Mouse (Mus musculus) gastrocnemius, adult 8-10 months (tissue): Measurements from ENCODE around the gene Gna15. TPM values are rescaled to one million over a fixed set of nuclear protein-coding genes. Genes with fewer than 3 reads are reported as not detected.

Source experiments
- DNase-seq, 2 experiments: peaks; one replicate each; pipeline ENCODE4 v3.0.0; 2022; ENCODE audit warnings: low spot score in 2 of 2
- total RNA-seq, 4 experiments: library from RNA; stranded (reverse); gene quantifications; 2 replicates each; pipeline ENCODE4 v1.2.4; 2022

Gene Gna15
- total RNA-seq, 4 experiments from 2014 or later = 0.19 to 0.80 (median 0.24) TPM

DNA sequence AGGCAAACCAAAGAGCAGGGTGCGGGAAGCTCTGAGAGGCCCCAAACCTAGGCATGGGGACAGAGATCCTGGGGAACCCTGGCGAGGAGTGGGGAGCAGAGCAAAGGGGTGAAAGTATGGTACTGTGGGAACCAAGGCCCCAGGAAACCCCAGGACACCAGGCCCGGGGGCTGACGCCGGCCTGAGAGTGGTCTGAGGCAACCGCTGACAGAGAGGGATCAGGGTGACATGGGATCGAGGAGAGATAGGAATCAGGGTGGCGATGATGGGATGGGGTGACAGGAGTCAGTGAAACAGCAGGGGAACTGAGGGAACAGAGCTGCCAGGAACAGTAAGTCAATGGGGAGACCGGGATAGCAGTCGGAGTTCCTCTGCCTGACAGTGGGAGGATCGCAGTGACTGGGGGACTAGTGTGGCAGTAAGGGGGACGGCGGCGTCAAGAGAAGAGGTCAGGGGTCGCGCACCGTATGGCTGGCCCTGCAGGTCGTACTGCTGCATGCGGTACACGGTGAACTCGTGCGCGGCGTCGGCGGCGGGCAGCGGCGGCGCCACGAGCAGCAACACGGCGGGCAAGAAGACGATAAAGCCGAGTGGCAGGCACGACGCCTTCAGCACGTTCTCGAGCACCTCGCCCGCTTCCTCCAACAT, 28.3 kb downstream of the Gna15 start:
- DNase-seq = no peak

DNA sequence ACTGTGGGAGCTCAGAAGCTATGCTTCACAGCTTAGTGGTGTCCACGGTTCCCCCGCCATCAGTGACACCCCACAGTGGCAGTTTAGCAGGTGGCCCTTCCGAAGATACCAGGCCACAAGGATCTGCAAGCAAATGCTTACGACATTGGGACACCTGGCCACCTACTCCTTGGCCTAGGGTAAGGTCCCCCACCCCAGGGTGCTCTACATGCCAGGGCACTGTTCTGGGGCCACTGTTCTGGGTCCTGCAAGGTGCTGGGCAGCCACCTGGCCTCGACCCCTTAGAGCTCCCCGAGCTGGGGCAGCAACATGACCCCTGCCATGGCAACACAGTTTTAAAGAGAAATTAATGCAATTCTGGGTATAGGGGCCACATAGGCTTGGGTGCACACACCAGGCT, 28.9 kb downstream of the Gna15 start:
- no peak for DNase-seq

DNA sequence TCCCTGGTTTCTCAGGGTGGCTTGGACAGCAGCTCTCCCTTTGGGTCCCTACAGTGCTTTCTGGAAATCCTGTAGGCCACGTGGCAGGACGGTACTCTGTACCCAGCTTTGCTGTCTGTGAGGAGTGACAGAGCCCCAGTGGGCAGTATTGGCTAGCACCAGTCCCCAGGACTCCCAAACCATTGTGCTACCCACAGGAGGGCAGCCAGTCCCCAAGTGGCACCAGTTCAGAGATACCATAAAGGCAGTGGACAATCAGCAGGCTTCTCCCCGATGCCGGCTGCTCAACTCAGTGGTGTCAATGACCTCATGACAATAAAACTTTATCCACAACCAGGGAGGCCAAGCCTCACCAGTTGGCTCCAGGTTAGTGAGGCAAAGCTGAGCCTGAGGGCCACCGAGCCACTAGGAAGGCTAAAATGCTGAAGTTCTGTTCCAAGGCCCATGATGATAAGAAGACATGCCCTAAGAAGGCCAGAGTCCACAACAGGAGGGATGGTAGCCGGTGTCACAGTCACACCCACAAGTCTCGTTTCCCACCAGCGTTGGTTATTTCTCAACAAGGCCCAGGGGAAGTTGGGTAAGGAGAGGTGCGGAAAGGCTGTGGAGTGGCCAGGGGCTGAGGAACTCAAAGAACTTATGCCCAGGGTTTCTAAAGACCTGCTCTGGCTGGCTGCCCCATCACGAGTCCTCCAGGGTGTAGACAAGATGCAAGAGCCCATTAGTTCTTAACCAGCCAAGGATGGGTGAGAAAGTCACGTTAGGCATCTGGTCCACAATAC, 29.6 kb downstream of the Gna15 start:
- DNase-seq = no peak

DNA sequence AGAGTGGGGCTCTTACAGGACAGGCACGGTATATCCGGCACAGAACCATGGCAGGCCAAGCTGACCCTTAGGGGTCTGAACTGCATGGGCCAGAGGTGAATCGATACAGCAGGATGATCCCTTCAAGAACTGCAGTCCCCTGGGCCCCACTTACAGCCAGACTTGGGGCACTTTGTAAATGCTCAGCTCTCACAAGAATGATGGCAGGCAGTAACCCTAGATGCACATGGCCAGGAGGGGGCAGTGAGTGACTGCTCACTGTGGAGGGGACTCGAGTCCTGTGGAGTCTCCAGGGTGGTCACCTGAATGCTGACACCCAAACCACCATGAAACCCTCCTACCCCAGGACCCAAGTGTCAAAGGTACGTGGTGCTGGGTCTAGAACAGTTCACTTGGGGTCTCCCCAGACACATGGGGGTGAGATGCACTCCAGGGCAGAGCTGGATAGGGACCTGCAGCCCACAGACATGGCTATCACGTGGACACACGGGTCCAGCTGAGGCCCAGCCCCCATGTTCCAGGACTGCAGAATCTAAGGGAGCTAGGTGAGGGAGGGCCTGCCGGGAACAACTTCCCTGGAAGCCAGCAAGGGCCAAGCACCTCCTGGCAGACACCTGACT, 30.3 kb downstream of the Gna15 start:
- DNase-seq = no peak

DNA sequence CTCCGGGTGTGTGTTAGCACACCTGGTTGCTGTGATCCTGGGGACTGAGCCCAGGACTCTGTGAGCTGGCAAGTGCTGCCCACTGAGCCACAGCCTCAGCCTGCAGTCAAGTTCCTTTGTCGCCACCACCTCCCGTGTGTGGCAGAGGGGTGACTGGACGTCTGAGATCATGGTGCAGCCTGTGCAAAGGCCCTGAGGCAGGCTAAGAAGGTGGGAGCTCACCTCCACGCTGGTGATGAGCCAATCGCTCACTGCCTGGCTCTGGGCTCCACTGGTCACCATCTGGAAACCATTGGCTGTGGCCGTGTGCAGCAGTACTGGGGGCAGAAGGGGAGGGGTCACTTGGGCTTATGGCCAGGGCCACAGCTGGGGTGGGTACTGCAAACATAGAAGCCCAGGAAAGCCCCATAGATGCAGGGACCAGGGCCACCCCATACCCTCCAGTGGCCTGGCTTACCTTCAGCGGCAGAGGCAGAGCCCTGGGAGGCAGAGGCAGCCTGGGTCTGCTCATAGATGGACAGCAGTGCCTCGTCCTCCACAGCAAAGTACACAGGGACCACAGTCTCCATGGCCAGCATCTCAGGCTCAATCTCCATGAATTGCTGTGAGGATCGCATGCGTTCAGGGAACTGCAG, 31.3 kb downstream of the Gna15 start:
- DNase-seq = no peak

DNA sequence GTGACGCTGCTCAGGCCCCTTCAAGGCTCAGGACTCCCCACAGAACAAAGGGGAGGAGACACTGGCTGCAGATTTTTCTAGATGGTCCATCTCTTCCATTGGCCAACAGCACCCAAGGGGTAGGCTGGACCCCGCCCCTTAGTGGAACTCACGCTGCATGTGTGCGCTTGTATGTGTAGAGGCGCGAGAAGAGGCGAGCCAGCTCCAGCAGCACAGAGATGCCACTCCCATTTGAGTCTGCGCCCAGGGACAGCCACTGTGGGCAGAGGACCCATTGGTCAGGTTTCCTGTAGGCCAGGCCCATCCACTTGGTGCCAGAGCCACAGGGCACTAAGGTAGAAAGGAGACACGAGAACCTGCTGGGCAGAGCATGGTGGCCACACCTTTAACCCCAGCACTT, 33.0 kb downstream of the Gna15 start:
- DNase-seq = no peak

DNA sequence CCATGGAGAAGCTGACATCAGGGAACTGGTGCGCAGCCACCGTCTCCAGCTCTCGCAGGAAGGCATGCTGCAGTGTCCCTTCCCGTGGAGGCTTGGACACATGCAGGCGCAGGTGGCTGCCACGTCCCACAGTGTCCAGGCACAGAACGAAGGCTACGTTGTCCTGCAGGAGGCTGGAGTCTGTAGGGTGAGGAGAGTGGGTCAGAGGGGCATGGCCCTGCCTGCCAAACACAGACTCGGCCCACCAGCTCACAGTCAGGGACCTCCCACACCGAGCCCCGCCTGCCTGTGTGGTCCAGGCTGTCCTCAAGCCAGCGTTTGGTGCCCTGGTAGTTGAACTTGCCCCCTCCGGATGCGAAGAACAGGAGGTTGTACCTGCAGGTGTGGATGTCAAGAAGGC, 34.1 kb downstream of the Gna15 start:
- DNase-seq = no peak

DNA sequence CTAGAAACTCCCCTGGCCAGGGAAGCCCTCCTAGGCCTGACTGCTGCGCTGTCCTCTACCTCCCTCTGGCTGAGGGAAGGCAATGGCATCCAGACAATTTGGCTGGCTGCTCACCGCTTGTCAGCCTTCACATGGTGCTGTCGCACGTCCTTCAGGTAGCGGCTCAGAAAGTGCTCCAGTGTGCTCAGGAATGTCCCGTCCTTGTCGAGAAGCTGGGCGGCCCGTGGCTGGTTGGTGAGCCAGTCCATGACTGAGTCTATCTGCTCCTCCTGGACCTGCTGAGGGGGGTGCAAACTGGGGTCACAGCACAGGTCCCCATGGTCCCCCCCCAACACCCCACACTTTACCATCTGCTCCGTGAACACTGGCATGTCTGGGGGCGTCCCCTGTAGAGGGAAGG, 35.9 kb downstream of the Gna15 start:
- DNase-seq = no peak

DNA sequence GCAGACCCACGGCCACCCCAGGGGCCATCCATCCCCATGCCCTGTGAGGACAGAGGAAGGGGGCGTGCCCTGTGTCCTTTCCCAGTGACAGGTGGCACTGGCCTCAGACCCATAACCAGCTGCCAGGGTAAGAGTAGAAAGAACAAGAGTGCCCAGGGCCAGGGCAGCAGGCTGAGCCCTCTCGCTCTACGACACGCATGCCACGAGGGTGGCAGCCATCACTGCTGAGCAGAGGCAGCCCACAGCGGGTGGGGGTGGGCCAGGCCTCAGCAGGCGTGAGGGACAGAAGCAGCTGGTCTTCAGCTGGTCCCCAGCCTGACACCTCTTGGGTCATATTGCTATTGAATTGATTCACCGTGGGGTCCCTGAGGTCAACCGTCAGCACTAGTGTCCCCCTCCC, 37.5 kb downstream of the Gna15 start:
- no peak for DNase-seq

DNA sequence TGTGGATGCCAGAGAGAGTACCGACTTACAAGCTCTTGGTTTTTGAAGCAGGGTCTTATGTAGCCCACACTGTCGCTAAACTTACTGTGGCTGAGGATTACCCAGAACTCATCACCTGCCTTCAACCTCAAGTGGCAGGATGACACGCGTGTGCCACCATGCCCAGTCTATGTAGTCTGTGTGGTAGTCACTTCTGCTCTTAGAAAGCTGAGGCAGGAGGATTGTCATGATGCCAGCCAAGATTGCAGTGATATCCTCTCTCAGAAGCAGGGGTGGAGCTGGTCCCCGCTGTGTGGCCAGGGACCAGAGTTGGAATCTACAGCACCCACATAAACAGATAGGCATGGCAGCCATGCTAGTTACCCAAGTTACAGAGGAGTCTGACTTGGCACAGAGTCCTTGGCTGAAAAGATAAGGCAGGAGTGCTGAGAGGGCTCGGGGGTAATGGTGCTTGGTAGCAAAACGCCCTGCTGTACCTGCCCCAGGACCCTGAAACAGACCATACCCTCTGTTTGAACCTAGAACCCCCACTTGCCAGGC, 38.5 kb downstream of the Gna15 start:
- no peak for DNase-seq

DNA sequence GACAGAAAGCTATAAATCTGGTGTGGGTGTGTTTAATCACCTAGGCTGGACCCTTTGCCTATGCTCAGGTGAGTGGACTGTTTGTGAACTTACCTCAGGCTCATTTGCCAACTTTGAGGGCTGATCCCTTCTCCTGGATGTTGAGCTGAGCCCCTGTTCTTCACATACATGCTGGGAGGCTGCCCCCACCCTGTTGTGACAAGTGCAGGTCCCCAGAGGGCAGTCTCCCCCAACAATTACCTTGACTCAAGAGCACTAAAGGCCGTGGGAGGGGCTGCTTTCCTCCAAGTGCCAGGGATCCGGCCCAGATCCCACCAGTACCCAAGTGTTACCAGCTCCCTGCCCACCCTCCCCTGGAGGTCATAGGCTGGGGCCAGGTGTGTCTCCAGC, 39.0 kb downstream of the Gna15 start:
- no peak for DNase-seq

DNA sequence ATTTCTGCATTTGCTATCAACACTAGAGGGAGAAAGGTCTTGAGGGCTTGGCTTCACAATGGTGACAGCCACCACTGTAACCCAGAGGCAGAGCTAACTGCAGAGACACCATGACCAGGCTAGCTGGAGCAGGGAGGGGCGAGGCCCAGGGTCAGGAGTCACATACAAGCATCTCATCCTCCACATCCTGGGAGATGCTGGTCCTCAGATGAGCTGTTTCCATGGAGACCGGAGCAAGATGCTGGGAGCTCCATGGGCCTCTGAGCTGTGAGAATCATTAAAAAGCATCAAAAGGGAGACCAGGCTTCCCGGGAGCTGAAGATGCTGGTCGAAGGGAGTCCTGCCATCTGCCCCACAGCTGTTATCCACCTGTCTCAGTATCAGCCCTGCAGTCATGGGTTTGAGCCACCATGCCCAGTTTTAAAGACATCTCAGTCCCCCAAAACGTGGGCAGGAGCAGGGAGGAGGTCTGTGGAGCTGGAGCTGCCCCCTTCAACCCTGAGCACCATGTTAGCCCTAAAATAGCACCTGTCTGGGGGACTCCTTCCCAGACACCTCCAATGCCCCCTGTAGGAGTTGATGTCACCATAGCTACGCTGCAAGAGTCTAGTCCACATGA, 39.5 kb downstream of the Gna15 start:
- DNase-seq = no peak

DNA sequence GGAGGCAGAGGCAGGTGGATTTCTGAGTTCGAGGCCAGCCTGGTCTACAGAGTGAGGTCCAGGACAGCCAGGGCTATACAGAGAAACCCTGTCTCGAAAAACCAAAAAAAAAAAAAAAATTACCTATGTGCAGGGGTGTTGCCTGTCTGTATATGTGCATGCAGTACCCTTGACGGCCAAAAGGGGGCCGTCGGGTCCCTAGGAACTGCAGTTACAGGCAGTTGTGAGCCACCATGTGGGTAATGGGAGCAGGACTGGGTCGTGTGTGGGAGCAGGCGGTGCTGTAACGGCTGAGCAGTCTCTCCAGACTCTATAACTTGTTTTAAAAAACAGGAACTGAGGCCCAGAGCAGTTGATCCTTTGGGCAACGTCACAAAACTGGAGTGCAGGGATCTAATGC, 40.0 kb downstream of the Gna15 start:
- no peak for DNase-seq

DNA sequence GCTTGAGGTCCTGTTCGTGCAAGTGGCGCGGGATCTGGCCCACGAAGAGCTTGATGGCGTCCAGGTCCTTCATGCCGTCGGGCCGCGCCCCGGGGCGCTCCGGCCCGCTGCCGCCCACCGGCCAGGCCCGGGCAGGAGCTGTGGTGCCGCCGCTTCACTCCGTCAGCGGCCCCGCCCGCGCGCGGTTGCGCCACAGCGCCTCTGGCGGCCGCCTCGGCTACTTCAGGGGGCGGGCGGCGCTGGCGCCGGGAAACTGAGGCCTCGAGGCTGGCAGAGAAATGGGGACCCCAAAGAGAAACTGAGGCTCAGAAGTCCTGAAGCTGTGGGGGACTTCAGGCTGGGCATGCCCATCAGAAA, 41.5 kb downstream of the Gna15 start, which contains the start of gene Celf5:
TSS of gene Celf5 (minus strand) at position 177 of the 357 bp plus-strand sequence.
- DNase-seq = no peak

DNA sequence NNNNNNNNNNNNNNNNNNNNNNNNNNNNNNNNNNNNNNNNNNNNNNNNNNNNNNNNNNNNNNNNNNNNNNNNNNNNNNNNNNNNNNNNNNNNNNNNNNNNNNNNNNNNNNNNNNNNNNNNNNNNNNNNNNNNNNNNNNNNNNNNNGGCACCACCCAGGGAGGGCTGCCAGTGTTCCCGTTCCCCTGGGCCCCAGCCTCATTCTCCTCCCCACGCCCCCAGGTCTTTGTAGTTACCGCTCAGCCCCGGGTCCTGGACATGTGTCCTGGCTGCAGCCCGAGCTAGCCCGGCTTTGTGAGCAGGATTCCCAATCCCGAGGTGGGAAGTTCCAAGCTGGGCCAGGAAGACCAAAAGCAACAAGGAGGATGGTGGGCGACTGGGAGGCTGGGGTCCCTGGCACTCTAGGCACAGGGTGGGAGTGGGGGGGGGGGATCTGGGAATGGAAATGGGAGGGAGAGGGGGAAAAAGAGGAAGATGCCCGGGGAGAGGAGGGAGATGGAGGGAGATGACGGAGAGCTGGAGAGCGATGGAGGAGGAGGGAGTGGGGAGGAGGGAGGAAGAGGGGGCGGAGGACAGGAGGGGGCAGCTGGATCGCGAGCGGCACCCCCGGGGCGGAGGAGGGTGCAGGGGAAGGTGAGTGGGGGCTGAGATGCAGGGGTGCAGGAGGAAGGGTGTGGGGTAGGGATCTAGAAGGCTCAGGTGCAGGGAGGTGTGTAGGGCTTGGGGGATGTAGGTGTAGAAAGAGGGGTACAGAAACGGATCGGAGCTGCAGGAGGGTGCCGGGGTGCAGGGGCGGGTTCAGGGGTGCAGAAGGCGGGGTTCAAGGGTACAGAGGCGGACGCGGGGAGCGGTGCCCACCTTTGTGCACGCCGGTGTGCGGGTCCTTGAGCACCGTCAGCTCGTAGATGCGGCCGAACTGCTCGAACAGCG, 42.2 kb downstream of the Gna15 start:
- DNase-seq = no peak

DNA sequence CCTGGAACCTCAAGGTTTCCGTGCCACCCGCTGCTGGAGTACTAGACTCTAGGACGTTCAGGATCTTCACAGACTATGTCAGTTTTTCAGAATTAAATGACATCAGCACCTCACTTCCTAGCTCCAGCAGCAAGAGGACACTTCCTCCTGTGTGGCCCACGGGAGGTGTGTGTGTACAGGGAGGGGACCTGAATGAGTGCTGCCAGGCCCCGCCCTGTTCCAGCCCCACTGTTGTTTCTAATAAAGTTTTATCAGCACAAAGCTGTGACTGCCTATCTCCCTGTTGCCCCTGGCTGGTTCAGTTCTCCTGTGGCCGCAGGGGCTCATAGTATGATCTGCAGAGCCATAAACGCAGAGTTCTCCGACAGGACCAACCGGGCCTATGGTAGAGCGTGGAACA, 49.6 kb downstream of the Gna15 start:
- DNase-seq = no peak

DNA sequence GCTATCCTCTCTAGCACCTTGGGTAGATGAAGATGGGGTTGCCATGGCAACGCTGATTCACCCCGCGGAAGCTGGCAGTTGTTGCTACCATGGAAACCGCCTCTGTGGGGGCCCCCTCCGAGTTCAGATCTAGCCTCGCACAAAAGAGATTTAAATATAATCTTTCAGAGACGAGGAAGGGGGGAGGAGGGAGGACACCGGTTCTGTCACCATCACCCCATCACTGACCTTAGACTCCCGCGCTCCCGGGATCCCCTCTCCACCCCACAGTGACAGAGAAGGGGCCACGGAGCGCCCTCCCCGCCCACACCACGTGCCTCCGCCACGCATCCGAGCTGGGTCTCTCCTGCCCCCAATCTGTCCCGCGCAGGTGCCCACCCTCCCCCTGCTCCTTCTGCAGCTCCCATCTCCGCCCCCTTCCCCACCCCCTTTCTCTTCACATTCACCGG, 51.0 kb downstream of the Gna15 start:
- DNase-seq = no peak

DNA sequence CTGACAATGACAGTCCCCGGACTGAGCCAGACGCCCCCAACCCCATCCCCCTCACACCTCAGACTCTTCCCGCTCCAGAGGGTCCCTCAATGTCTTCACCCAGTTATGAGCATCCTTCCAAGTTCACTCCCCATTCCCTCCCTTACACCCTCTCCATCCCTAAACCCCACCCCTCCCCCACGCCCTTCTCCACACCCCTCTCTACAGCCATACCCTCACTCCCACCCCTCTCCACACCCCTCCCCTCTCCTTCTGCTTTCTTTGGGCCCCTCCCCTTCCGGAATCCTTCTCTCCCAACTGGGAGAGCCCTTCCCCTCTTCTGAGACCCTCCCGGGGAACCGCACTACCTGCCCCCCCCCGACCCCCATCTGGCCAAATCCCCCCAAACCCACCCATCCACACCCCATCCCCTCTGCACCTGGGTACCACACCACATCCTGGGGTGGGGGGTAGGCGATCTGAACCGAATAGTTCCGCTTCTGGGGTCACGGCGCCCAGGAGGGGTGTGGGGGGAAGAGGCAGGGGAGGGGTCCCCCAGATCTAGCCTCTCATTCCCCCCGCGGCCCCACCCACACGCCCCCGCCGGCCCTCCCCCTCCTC, 51.5 kb downstream of the Gna15 start:
- DNase-seq = no peak

DNA sequence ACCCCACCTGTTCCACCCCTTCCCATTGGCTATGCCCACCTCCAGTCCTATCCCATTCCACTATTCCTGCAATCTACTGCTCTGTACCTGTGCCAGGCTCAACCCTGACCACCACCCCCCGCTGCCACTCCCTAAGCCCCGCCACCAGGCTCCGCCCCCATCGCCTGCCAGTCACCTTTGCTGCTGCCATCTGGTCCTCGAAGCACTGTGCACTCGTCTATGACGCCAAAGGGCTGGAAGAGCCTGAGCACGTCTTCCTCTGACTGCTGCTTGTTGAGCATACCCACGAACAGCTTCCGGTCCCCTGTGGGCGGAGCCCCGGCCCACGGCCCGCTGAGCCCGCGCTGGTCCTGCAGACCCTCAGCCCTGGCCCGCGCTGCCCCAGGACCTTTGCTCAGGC, 53.6 kb downstream of the Gna15 start:
- DNase-seq = no peak

DNA sequence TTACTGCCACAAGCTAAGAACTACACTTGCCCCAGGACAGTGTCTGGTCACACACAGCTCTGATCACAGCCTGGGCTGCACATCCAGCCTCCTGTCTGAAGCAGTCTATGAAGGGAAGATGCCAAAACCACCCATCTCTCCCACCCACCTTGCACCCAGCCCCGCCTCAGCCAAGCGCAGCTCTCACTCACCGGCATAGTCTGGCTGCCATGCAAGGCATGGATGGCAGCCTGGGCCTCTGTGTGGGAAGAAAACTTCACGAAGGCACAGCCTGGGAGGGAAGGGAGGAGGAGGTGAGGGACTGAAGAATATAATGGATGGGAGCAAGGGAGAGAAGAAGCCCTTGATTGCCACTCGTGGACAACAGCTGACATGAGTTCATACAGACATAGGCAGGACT, 54.8 kb downstream of the Gna15 start:
- no peak for DNase-seq
